Mouse (Mus musculus) gastrocnemius, adult 18-20 months (tissue): ENCODE results near the gene Akr1c14. TPM values are rescaled to one million over a fixed set of nuclear protein-coding genes. Genes with fewer than 3 reads are reported as not detected.
"Not testable (repeated sequence)": the region's sequence is repeated elsewhere in the genome, so short reads cannot be mapped to it uniquely, and the experiment has no call there.

Experiments
- DNase-seq: peaks from one replicate; pipeline ENCODE4 v3.0.0; 2021; ENCODE audit warnings: low spot score
- total RNA-seq, 2 experiments: library from RNA; stranded (reverse); gene quantifications; 2 replicates each; pipeline ENCODE4 v1.2.3; 2021

Gene Akr1c14
- total RNA-seq, 2 experiments from 2014 or later: 2.3 to 2.6 TPM

GRCm38 (mm10) chr13:4119181-4119904 lies 70.5 kb downstream of the Akr1c14 start:
- no peak for DNase-seq

DNA sequence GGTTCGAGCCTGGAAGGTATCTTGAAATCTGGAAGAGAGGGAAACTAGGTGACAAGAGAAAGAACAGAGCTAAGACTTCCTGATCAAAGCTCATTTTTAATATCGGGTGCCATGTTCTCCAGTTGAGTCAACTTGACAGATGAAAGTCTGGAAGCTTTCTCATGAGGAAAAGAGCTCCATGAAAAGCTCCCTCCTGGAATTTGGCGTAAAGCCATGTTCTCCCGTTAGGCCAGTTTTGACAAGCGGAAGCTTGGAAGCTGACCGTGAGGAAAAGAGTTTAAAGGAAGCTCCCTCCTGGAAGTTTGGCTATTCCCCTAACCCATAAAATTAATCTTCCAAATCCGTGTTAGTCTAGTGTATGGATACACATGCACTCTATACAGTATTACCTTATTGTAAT lies 74.3 kb downstream of the Akr1c14 start:
- no peak for DNase-seq

DNA sequence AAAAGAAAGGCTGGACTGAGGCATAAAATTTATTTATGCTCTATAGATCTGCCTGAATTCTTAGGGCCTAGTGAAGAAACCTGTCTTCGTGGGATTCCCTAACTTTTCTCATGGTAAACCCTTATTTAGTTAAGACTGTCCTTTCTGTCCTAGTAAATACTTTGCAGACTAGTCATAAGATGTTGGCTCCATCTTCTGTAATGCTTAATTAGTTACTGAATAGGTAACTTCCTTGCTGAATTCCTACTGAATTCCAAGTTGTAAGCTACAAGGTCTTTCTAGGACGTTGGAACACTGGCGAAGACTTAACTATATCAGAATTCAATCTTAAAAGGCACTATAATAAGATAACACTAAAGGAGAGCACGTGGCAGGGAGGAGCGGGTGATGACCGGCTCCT lies 75.7 kb downstream of the Akr1c14 start:
- DNase-seq: not testable (repeated sequence)

- DNase-seq: not testable (repeated sequence)
These were observed 77.0 kb downstream of the Akr1c14 start for GRCm38 (mm10) chr13:4125846-4126245.

GRCm38 (mm10) chr13:4129100-4129499 lies 80.3 kb downstream of the Akr1c14 start:
- DNase-seq: peak; percentile 5

- no peak for DNase-seq
These were observed 82.5 kb downstream of the Akr1c14 start for GRCm38 (mm10) chr13:4131317-4131716.

DNA sequence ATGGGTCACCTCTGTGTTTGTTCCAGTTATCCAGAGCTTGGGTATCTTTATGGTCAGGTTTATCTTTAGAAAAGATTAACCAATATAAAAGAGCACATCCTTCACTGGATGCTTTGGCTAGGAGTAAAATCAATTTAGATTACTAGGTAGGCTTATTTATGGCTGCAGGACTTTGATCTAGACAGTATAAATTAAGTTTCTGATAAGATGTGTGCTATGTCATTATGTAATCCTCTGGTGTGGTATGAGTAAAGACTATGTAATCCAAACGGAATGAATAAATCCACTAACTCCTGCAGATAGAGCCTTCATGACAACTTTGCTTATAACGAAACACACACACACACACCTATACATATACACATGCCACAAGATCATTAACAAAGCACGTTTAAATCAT lies 82.9 kb downstream of the Akr1c14 start:
- no peak for DNase-seq

GRCm38 (mm10) chr13:4133070-4133469 lies 84.3 kb downstream of the Akr1c14 start:
- no peak for DNase-seq

Other genes starting within 250 kb of the Akr1c14 start
- not detected for gene Calml3, start 244.7 kb upstream of the Akr1c14 start, total RNA-seq
- gene Calm4, start 211.3 kb upstream of the Akr1c14 start, total RNA-seq: 1 to 10 TPM in 1 of 2 experiments, not detected in 1; 1.9 TPM
- gene Calm5, start 194.8 kb upstream of the Akr1c14 start, total RNA-seq: under 1 TPM in 1 of 2 experiments, not detected in 1; 0.43 TPM
- 10 to 100 TPM; 38.1 to 49.1 TPM for gene Net1, start 130.8 kb upstream of the Akr1c14 start, total RNA-seq
- gene Tubal3, start 130.7 kb upstream of the Akr1c14 start, total RNA-seq: not detected
- gene Ucn3, start 103.7 kb upstream of the Akr1c14 start, total RNA-seq: not detected
- gene Akr1c18, start 101.6 kb downstream of the Akr1c14 start, total RNA-seq: under 1 TPM; 0.25 to 0.33 TPM
- under 1 TPM in 1 of 2 experiments, not detected in 1; 0.43 TPM for gene Akr1c13, start 142.1 kb downstream of the Akr1c14 start, total RNA-seq
- under 1 TPM in 1 of 2 experiments, not detected in 1; 0.66 TPM for gene Akr1c19, start 179.7 kb downstream of the Akr1c14 start, total RNA-seq
- gene Akr1c12, start 230.4 kb downstream of the Akr1c14 start, total RNA-seq: not detected